Mouse (Mus musculus): ENCODE measurements at regions not wholly inside any gene's neighbourhood (a gene's known extent, or its start where the extent isn't known, plus 50 kb on each side); places are given as distances from the start of the nearest gene placed in this dataset.

GRCm38 (mm10) chr15:93675624-93676023, 79.9 kb upstream of the Prickle1 start:
- Histone ChIP-seq H3K9me3 (replicated peaks; ENCODE audit: control insufficient read depth, low read length) (no peaks in the 10 kb centered on the region), H3K27me3 (ENCODE audit: control insufficient read depth, insufficient read depth, low read length) (no peaks in the 10 kb centered on the region), H3K9ac (replicated peaks; ENCODE audit: low read length) (no peak overlapping the region), H3K27ac (replicated peaks; ENCODE audit: low read depth, low read length) (no peak overlapping the region), H3K4me1 (ENCODE audit: control insufficient read depth, insufficient read depth, low read length) (no peaks in the 10 kb centered on the region), H3K36me3 (replicated peaks; ENCODE audit: control insufficient read depth, insufficient read depth, low read depth, low read length) (no peaks in the 10 kb centered on the region), H3K4me3 (ENCODE audit: low read depth, low read length) (no peak overlapping the region), H3K4me2 (ENCODE audit: low read depth, low read length) (no peak overlapping the region)
- DNase-seq (ENCODE audit: low spot score) (no peak), ATAC-seq (replicated peaks; ENCODE audit: insufficient number of reproducible peaks, low FRiP score, low TSS enrichment, low read depth) (no peak)
- WGBS: 94% methylated on average over 6 of the region's 6 CpGs

GRCm38 (mm10) chr15:93673976-93674375, 78.3 kb upstream of the Prickle1 start:
- H3K27ac ChIP-seq (replicated peaks; ENCODE audit: low read depth, low read length): no peak overlapping the region
- DNase-seq (ENCODE audit: low spot score): no peak
- WGBS: 66% methylated on average over 10 of the region's 10 CpGs
- H3K4me1 ChIP-seq (ENCODE audit: control insufficient read depth, insufficient read depth, low read length): no peaks in the 10 kb centered on the region
- H3K9me3 ChIP-seq (replicated peaks; ENCODE audit: control insufficient read depth, low read length): no peaks in the 10 kb centered on the region
- no peak overlapping the region for H3K4me3 ChIP-seq (ENCODE audit: low read depth, low read length)
- H3K27me3 ChIP-seq (ENCODE audit: control insufficient read depth, insufficient read depth, low read length): no peaks in the 10 kb centered on the region
- ATAC-seq (replicated peaks; ENCODE audit: insufficient number of reproducible peaks, low FRiP score, low TSS enrichment, low read depth): no peak
- no peak overlapping the region for H3K4me2 ChIP-seq (ENCODE audit: low read depth, low read length)
- no peaks in the 10 kb centered on the region for H3K36me3 ChIP-seq (replicated peaks; ENCODE audit: control insufficient read depth, insufficient read depth, low read depth, low read length)
- H3K9ac ChIP-seq (replicated peaks; ENCODE audit: low read length): no peak overlapping the region

GRCm38 (mm10) chr15:93663876-93664275, 68.2 kb upstream of the Prickle1 start:
- H3K9ac ChIP-seq (replicated peaks; ENCODE audit: low read length): no peak overlapping the region
- peaks cover 4% of the 10 kb centered on the region; the same call in 1 of the 2 replicates for H3K4me1 ChIP-seq (ENCODE audit: control insufficient read depth, insufficient read depth, low read length)
- 41% methylated on average over 5 of the region's 5 CpGs for WGBS
- H3K4me3 ChIP-seq (ENCODE audit: low read depth, low read length): no peak overlapping the region
- DNase-seq (ENCODE audit: low spot score) (peak; percentile 57), ATAC-seq (replicated peaks; ENCODE audit: insufficient number of reproducible peaks, low FRiP score, low TSS enrichment, low read depth) (no peak)
- H3K4me2 ChIP-seq (ENCODE audit: low read depth, low read length): no peak overlapping the region
- H3K36me3 ChIP-seq (replicated peaks; ENCODE audit: control insufficient read depth, insufficient read depth, low read depth, low read length): no peaks in the 10 kb centered on the region
- no peaks in the 10 kb centered on the region for H3K9me3 ChIP-seq (replicated peaks; ENCODE audit: control insufficient read depth, low read length)
- no peak overlapping the region for H3K27ac ChIP-seq (replicated peaks; ENCODE audit: low read depth, low read length)
- H3K27me3 ChIP-seq (ENCODE audit: control insufficient read depth, insufficient read depth, low read length): no peaks in the 10 kb centered on the region

GRCm38 (mm10) chr15:93662601-93663000, 66.9 kb upstream of the Prickle1 start:
- WGBS: 88% methylated on average over 1 of the region's 1 CpGs
- H3K9ac ChIP-seq (replicated peaks; ENCODE audit: low read length): no peak overlapping the region
- H3K9me3 ChIP-seq (replicated peaks; ENCODE audit: control insufficient read depth, low read length): no peaks in the 10 kb centered on the region
- ATAC-seq (replicated peaks; ENCODE audit: insufficient number of reproducible peaks, low FRiP score, low TSS enrichment, low read depth): no peak
- H3K27me3 ChIP-seq (ENCODE audit: control insufficient read depth, insufficient read depth, low read length): no peaks in the 10 kb centered on the region
- no peak for DNase-seq (ENCODE audit: low spot score)
- H3K36me3 ChIP-seq (replicated peaks; ENCODE audit: control insufficient read depth, insufficient read depth, low read depth, low read length): no peaks in the 10 kb centered on the region
- H3K4me3 ChIP-seq (ENCODE audit: low read depth, low read length): no peak overlapping the region
- no peak overlapping the region for H3K4me2 ChIP-seq (ENCODE audit: low read depth, low read length)
- peaks cover 4% of the 10 kb centered on the region; the same call in 1 of the 2 replicates for H3K4me1 ChIP-seq (ENCODE audit: control insufficient read depth, insufficient read depth, low read length)
- H3K27ac ChIP-seq (replicated peaks; ENCODE audit: low read depth, low read length): no peak overlapping the region

GRCm38 (mm10) chr15:93661801-93662200, 66.1 kb upstream of the Prickle1 start:
- Histone ChIP-seq H3K27me3 (ENCODE audit: control insufficient read depth, insufficient read depth, low read length) (no peaks in the 10 kb centered on the region), H3K9me3 (replicated peaks; ENCODE audit: control insufficient read depth, low read length) (no peaks in the 10 kb centered on the region), H3K27ac (replicated peaks; ENCODE audit: low read depth, low read length) (no peak overlapping the region), H3K9ac (replicated peaks; ENCODE audit: low read length) (no peak overlapping the region), H3K4me1 (ENCODE audit: control insufficient read depth, insufficient read depth, low read length) (peaks cover 4% of the 10 kb centered on the region; the same call in 1 of the 2 replicates), H3K4me3 (ENCODE audit: low read depth, low read length) (no peak overlapping the region), H3K36me3 (replicated peaks; ENCODE audit: control insufficient read depth, insufficient read depth, low read depth, low read length) (no peaks in the 10 kb centered on the region), H3K4me2 (ENCODE audit: low read depth, low read length) (no peak overlapping the region)
- no peak for ATAC-seq (replicated peaks; ENCODE audit: insufficient number of reproducible peaks, low FRiP score, low TSS enrichment, low read depth)
- 93% methylated on average over 2 of the region's 2 CpGs for WGBS
- DNase-seq (ENCODE audit: low spot score): no peak

GRCm38 (mm10) chr15:93660952-93661648, 65.4 kb upstream of the Prickle1 start:
- H3K36me3 ChIP-seq (replicated peaks; ENCODE audit: control insufficient read depth, insufficient read depth, low read depth, low read length): no peaks in the 10 kb centered on the region
- 91% methylated on average over 14 of the region's 14 CpGs for WGBS

GRCm38 (mm10) chr15:93657171-93657570, 61.5 kb upstream of the Prickle1 start:
- 85% methylated on average over 6 of the region's 6 CpGs for WGBS
- no peak overlapping the region for H3K4me3 ChIP-seq (ENCODE audit: low read depth, low read length)
- H3K9me3 ChIP-seq (replicated peaks; ENCODE audit: control insufficient read depth, low read length): no peaks in the 10 kb centered on the region
- no peaks in the 10 kb centered on the region for H3K36me3 ChIP-seq (replicated peaks; ENCODE audit: control insufficient read depth, insufficient read depth, low read depth, low read length)
- DNase-seq (ENCODE audit: low spot score) (no peak), ATAC-seq (replicated peaks; ENCODE audit: insufficient number of reproducible peaks, low FRiP score, low TSS enrichment, low read depth) (no peak)
- no peaks in the 10 kb centered on the region for H3K27me3 ChIP-seq (ENCODE audit: control insufficient read depth, insufficient read depth, low read length)
- no peaks in the 10 kb centered on the region for H3K4me1 ChIP-seq (ENCODE audit: control insufficient read depth, insufficient read depth, low read length)
- no peak overlapping the region for H3K9ac ChIP-seq (replicated peaks; ENCODE audit: low read length)
- no peak overlapping the region for H3K27ac ChIP-seq (replicated peaks; ENCODE audit: low read depth, low read length)
- H3K4me2 ChIP-seq (ENCODE audit: low read depth, low read length): no peak overlapping the region

More at GRCm38 (mm10) chr15:93660952-93661648, 65.4 kb upstream of the Prickle1 start:
- H3K4me1 ChIP-seq (ENCODE audit: control insufficient read depth, insufficient read depth, low read length): peaks cover 4% of the 10 kb centered on the region; the same call in 1 of the 2 replicates
- H3K9ac ChIP-seq (replicated peaks; ENCODE audit: low read length): no peak overlapping the region
- no peak overlapping the region for H3K27ac ChIP-seq (replicated peaks; ENCODE audit: low read depth, low read length)
- no peaks in the 10 kb centered on the region for H3K27me3 ChIP-seq (ENCODE audit: control insufficient read depth, insufficient read depth, low read length)
- H3K4me2 ChIP-seq (ENCODE audit: low read depth, low read length): no peak overlapping the region
- no peak for ATAC-seq (replicated peaks; ENCODE audit: insufficient number of reproducible peaks, low FRiP score, low TSS enrichment, low read depth)
- no peak overlapping the region for H3K4me3 ChIP-seq (ENCODE audit: low read depth, low read length)
- DNase-seq (ENCODE audit: low spot score): no peak
- H3K9me3 ChIP-seq (replicated peaks; ENCODE audit: control insufficient read depth, low read length): no peaks in the 10 kb centered on the region

GRCm38 (mm10) chr15:93656713-93657112, 61.0 kb upstream of the Prickle1 start:
- 51% methylated on average over 6 of the region's 6 CpGs for WGBS

More at GRCm38 (mm10) chr15:93656713-93657112, 61.0 kb upstream of the Prickle1 start:
- no peak overlapping the region for H3K4me3 ChIP-seq (ENCODE audit: low read depth, low read length)
- H3K4me1 ChIP-seq (ENCODE audit: control insufficient read depth, insufficient read depth, low read length): no peaks in the 10 kb centered on the region
- H3K9ac ChIP-seq (replicated peaks; ENCODE audit: low read length): no peak overlapping the region
- H3K27me3 ChIP-seq (ENCODE audit: control insufficient read depth, insufficient read depth, low read length): no peaks in the 10 kb centered on the region
- H3K27ac ChIP-seq (replicated peaks; ENCODE audit: low read depth, low read length): no peak overlapping the region
- ATAC-seq (replicated peaks; ENCODE audit: insufficient number of reproducible peaks, low FRiP score, low TSS enrichment, low read depth): no peak
- DNase-seq (ENCODE audit: low spot score): peak; percentile 38
- no peak overlapping the region for H3K4me2 ChIP-seq (ENCODE audit: low read depth, low read length)
- no peaks in the 10 kb centered on the region for H3K36me3 ChIP-seq (replicated peaks; ENCODE audit: control insufficient read depth, insufficient read depth, low read depth, low read length)
- H3K9me3 ChIP-seq (replicated peaks; ENCODE audit: control insufficient read depth, low read length): no peaks in the 10 kb centered on the region
